Mouse (Mus musculus): ENCODE data around the gene Rnf38.

The Rnf38 gene

DNA sequence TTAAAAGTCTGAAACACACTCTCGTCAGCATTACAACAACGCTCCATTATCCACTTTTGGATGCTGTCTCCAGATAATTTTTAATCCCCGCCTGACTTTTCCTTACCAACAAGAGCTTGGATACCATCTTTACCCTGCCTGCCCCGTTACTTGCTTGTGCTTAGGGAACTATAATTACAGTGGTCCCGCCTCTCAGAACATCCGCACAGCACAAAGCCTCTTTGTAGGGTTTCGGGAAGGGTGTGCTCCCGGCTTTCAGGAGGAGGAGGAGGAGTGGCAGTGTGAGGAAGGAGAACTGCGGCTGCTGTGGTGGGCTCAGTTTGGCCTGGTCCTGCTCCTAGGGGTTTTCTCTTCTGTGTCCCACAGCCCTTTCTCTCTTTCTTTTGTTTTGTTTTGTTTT is 9.4 kb downstream of the Rnf38 start:
- no peak for DNase-seq (ENCODE audit: low spot score)

DNA sequence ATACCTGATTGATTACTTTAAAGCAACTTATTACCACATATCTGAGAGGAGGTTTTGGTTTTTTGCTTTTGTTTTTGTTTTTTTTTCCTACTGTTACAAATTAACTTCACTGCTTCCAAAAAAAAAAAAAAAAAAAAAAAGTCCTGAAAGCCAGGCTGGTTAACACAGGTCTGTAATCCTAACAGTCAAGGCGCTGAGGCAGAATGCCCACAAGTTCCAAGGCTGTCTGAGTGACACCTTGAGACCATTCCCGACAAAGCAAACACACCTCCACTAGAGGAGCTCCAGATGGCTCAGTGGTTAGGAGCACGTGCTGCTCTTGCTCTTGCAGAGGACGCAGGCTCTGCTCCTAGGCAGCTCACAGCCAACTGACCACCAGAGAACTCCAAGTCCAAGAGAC is 10.1 kb downstream of the Rnf38 start:
- no peak for DNase-seq (ENCODE audit: low spot score)

GRCm38 (mm10) chr4:44216797-44217442 is 16.7 kb downstream of the Rnf38 start:
- DNase-seq (ENCODE audit: low spot score): no peak

DNA sequence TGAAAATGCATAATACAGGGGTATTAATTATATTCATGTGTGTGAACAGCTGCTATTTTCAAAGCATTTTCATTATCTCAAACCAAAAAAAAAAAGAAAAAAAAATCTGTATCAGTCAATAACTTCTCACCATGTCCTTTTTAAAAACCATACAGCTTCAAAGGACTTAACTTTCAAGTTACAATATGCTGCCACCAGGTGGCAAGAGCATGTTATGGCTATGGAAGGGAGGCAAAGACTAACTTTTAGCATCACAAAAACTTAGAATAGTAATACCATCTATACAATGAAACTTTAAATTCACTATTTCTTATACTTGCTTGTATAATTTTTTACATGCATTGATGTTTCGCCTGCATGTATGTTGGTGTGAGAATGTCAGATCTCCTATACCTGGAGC is 33.6 kb downstream of the Rnf38 start:
- no peak for DNase-seq (ENCODE audit: low spot score)

- DNase-seq (ENCODE audit: low spot score): no peak
These were observed 46.2 kb downstream of the Rnf38 start for GRCm38 (mm10) chr4:44187431-44187830.

- no peak for DNase-seq (ENCODE audit: low spot score)
These were observed 49.7 kb downstream of the Rnf38 start for GRCm38 (mm10) chr4:44183862-44184261.

DNA sequence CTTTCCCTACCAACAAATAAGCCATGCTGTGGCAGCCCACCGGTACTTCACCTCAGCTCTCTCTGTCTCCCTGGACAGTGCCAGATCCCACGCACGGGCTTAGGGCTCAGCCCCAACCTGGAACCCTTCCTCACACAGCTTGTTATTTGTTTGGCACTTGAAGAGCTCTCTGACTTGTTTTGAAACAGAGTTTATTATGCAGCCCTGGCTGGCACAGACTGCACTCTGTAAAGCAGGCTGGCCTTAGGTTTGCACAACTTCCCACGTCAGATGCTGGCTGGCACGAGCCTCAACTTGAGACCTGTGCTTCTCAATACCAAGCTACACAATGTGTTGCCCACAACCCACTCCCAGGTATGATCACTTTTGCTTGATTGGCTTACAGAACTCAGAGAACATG is 53.8 kb downstream of the Rnf38 start:
- no peak for DNase-seq (ENCODE audit: low spot score)

DNA sequence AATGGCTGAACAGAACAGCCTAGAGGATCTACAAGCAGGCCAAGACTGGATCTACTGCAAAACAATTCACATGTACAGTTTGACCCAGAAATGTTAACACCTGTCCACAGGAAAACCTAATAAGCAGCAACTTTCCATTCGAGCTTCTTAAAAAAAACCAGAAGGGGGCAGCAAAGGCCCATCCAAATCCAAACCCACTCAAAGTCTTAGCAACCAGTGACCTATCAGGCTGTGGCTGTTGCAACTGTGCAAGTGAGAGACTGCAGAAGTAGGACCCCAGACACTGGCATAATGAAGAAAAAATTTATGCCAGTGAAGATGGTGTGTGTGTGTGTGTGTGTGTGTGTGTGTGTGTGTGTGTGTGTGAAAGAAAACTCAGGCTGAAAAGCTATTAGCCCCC is 60.4 kb downstream of the Rnf38 start:
- DNase-seq (ENCODE audit: low spot score): peak; percentile 63

GRCm38 (mm10) chr4:44172676-44173075 is 60.9 kb downstream of the Rnf38 start:
- no peak for DNase-seq (ENCODE audit: low spot score)

DNA sequence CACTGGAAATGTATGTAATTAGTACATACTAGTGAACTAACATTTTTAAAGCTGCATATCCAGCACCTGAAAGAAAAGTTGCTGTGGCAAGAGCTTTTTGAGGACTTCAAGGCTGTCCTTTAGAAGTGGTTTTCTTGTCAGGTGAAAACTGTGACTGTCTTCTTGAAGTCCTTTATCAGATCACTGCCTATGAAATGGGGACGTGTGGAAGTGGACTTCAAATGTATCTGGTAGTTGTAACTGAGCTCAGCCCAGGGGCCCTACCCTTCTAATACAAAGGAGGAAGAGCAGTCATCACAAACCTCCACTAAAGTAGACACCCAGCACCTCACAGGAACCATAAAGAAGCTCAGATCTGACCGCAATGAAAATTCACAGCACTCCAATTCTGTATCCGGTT is 63.7 kb downstream of the Rnf38 start:
- no peak for DNase-seq (ENCODE audit: low spot score)

- DNase-seq (ENCODE audit: low spot score): no peak
These were observed 64.8 kb downstream of the Rnf38 start for GRCm38 (mm10) chr4:44168816-44169215.

GRCm38 (mm10) chr4:44168231-44168647 is 65.3 kb downstream of the Rnf38 start:
- DNase-seq (ENCODE audit: low spot score): peak; percentile 89

- peak; percentile 72 for DNase-seq (ENCODE audit: low spot score)
These were observed 66.0 kb downstream of the Rnf38 start for GRCm38 (mm10) chr4:44167397-44168121.

GRCm38 (mm10) chr4:44166702-44167396 is 66.7 kb downstream of the Rnf38 start:
- DNase-seq (ENCODE audit: low spot score): no peak

DNA sequence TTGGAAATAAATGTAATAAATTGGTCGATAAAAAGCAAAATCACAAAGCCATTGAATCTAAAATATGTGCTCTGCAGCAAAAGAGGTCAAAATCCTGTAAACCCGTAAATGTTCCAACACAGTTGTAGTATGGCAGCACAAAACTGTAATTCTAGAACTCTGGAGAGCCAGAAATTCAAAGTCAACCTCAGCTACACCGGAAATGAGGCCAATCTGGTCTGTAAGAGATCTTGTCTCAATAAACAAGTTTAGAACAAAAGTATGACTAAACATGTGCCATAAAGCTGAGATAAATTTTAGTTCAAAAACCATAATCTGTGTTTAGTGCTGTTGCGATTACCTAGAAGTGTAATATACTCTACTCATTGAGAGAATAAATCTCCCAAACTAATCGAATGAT is 69.0 kb downstream of the Rnf38 start:
- no peak for DNase-seq (ENCODE audit: low spot score)

GRCm38 (mm10) chr4:44163034-44163433 is 70.6 kb downstream of the Rnf38 start:
- DNase-seq (ENCODE audit: low spot score): no peak

DNA sequence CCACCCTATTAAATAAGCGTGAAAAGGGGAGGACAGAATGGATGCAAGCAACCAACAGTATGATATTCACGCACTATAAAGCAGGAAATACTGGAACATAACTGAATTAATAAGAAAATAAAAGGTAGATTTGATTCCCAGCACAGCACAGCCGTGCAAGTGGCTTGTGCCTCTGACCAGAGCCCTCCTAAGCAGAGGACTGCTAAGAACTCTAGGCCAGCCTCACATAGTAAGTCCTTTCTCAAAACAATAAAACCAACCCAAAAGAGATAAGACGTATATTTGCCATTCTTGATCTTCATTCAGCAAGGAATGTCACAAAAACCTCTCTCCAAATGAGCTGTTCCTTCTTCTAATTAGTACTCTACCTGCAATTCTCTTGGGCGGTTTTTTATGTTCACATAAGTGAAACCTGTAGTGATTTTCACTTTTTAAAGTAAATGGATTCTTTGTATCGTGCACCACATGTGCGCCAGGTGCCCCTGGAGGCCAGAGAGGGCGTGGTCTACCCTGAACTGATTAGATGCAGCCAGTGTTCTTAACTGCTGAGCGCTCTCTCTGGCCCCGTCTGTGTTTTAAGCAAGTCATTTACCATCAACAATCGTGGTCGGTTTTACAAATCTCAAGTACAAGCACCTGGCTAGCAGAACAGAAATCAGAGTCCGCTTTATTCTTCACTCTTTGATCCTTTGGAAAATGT is 72.4 kb downstream of the Rnf38 start:
- no peak for DNase-seq (ENCODE audit: low spot score)

DNA sequence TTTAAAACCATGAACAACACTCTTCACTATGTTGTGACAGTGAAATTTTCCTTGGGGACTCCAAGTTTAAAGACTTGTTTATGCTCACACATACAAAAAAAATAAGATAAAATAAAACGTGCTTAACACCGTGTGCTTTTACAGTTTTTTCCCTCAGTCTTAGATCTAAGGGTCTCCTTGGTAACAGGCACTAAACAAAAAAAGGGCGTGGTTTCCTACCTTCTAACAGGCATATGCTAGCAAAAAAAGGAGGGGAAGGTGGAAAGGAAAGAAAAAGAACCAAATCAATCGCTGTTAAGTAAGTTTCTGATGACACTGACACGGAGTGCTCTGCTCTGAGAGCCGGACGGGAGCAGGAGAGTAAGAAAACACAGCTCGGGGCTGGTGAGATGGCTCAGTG is 73.8 kb downstream of the Rnf38 start:
- no peak for DNase-seq (ENCODE audit: low spot score)

DNA sequence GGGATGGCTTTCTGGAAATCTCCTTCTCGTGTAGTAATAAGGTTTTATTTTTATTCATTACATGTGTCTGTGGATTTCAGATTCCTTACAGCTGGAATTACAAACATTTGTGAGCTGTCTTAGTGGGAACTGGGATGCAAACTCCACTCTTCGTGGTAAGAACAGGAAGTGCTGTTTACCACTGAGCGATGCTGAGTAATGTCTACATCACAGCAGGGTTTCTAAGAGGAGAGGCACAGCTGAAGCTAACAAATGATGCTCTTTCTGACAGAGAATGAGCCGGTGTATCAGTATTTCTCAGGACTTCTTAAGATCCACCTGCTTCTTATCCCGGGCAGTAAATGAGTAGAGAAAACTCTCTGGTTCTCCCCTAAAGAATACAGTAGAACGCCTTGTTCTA is 77.1 kb downstream of the Rnf38 start:
- DNase-seq (ENCODE audit: low spot score): no peak

GRCm38 (mm10) chr4:44154884-44155283 is 78.7 kb downstream of the Rnf38 start:
- DNase-seq (ENCODE audit: low spot score): no peak

- no peak for DNase-seq (ENCODE audit: low spot score)
These were observed 80.7 kb downstream of the Rnf38 start for GRCm38 (mm10) chr4:44152904-44153303.

DNA sequence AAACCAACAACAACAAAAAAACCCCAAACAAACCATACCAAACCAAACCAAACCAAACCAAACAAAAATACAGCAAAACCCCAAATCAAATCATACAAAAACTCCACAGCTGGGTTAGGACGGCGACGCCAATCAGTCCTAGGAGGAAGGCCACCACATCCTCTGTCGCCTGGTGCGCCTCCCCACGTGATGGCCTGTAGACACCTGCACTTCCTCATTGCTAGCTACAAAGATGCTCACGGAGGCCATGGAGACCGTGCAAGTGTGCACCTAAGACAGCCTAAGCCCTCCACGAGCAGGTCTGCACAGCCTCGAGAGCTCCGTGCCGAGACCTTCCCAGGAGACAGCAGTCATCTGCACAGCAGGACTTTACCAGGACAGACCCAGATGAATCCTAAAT is 106.8 kb downstream of the Rnf38 start:
- no peak for DNase-seq (ENCODE audit: low spot score)
